Mouse (Mus musculus) forebrain, postnatal 0 days (tissue): ENCODE measurements around the gene Rinl. TPM values are rescaled to one million over a fixed set of nuclear protein-coding genes. Genes with fewer than 3 reads are reported as not detected.

Experiments used
- ATAC-seq: fragments of 200-750 bp; cut with Nextera tagmentation; 2 replicates; pipeline ENCODE4 v1.8.0; 2017; ENCODE audit warnings: mild to moderate bottlenecking, moderate library complexity
- DNase-seq: peaks from one replicate; pipeline ENCODE4 v3.0.0-alpha.2; 2015
- H3K27ac ChIP-seq: fragments of 300-500 bp; sonication (generic); 2 replicates; pipeline ENCODE4 v1.5.1; 2014; ENCODE audit warnings: low read depth, mild to moderate bottlenecking, antibody characterized with exemption, low read length, moderate library complexity, mixed read lengths
- H3K27me3 ChIP-seq: fragments of 300-500 bp; sonication (generic); 2 replicates; pipeline ENCODE4 v1.6.1; 2014; ENCODE audit warnings: mild to moderate bottlenecking, low read length, mixed read lengths; ENCODE audit not compliant: insufficient read depth
- H3K36me3 ChIP-seq: fragments of 300-500 bp; sonication (generic); 2 replicates; pipeline ENCODE4 v1.6.1; 2014; ENCODE audit warnings: mild to moderate bottlenecking, moderate library complexity; ENCODE audit not compliant: insufficient read depth
- H3K4me1 ChIP-seq: fragments of 300-500 bp; sonication (generic); 2 replicates; pipeline ENCODE4 v1.6.1; 2014; ENCODE audit warnings: antibody characterized with exemption; ENCODE audit not compliant: insufficient read depth
- H3K4me2 ChIP-seq: fragments of 300-500 bp; sonication (generic); 2 replicates; pipeline ENCODE4 v1.6.1; 2014; ENCODE audit warnings: low read depth, mild to moderate bottlenecking, moderate library complexity
- H3K4me3 ChIP-seq: fragments of 300-500 bp; sonication (generic); 2 replicates; pipeline ENCODE4 v1.5.1; 2014; ENCODE audit warnings: low read depth, low read length, mixed read lengths
- H3K9ac ChIP-seq: fragments of 300-500 bp; sonication (generic); 2 replicates; pipeline ENCODE4 v1.6.1; 2014; ENCODE audit warnings: mild to moderate bottlenecking
- H3K9me3 ChIP-seq: fragments of 300-500 bp; sonication (generic); 2 replicates; pipeline ENCODE4 v1.6.1; 2016; ENCODE audit warnings: low read length
- CTCF ChIP-seq: sonication (generic); IDR thresholded peaks from 2 replicates; pipeline ENCODE4 v1.5.1; 2016; ENCODE audit warnings: antibody characterized with exemption, control low read depth, low read depth
- WGBS: fragments of 180-500 bp; shearing (Covaris S2); extraction: QIAGEN DNeasy Blood & Tissue Kit; methylation state at CpG from one replicate; pipeline ENCODE4 v1.1.7; 2014; 5-methylcytosine and 5-hydroxymethylcytosine counted together
- polyA plus RNA-seq: library from polyadenylated mRNA; unstranded; fragments of >200 nt; fragmentation: Nextera tagmentation; extraction: Ambion mirVana; gene quantifications from 2 replicates; pipeline ENCODE4 v1.2.1, GENCODE M21; 2015
- total RNA-seq: library from RNA; depleted of rRNA; stranded (reverse); fragments of >200 nt; gene quantifications from 2 replicates; pipeline ENCODE4 v1.2.3, GENCODE M21; 2014

The Rinl gene
- total and polyA plus RNA-seq, 2 experiments from 2014 or later, result 1.6 to 2.1 TPM

- ATAC-seq (no peak), DNase-seq (no peak)
- no peak overlapping the region for H3K9ac ChIP-seq
- no peak overlapping the region for H3K4me3 ChIP-seq
- no peak for TF ChIP-seq CTCF
- H3K27ac ChIP-seq, result no peak overlapping the region
- peaks cover 27% of the 10 kb centered on the region for H3K36me3 ChIP-seq
- H3K27me3 ChIP-seq, result no peaks in the 10 kb centered on the region
- no peak overlapping the region for H3K4me2 ChIP-seq
- 90% methylated on average over 8 of the region's 8 CpGs for WGBS
- H3K9me3 ChIP-seq, result no peaks in the 10 kb centered on the region
- H3K4me1 ChIP-seq, result 0 out of 2 replicates have a peak, but pooled peaks cover under 1% of the 10 kb centered on the region
These were observed 41.1 kb downstream of the Rinl start for GRCm38 (mm10) chr7:28829821-28830220.

- DNase-seq, result no peak
- Histone ChIP-seq H3K4me2 (no peak overlapping the region), H3K27ac (no peak overlapping the region), H3K36me3 (peaks cover 27% of the 10 kb centered on the region), H3K27me3 (no peaks in the 10 kb centered on the region), H3K4me3 (no peak overlapping the region), H3K9me3 (no peaks in the 10 kb centered on the region), H3K4me1 (no peaks in the 10 kb centered on the region), H3K9ac (no peak overlapping the region)
- no peak; the same call in 1 of the 2 replicates for ATAC-seq
- WGBS, result 91% methylated on average over 5 of the region's 5 CpGs
- no peak for TF ChIP-seq CTCF
These were observed 42.2 kb downstream of the Rinl start for GRCm38 (mm10) chr7:28830981-28831380.

- 96% methylated on average over 17 of the region's 17 CpGs for WGBS
- no peak for TF ChIP-seq CTCF
- Histone ChIP-seq H3K27me3 (no peaks in the 10 kb centered on the region), H3K9me3 (no peaks in the 10 kb centered on the region), H3K4me1 (no peaks in the 10 kb centered on the region), H3K27ac (no peak overlapping the region), H3K4me2 (no peak overlapping the region), H3K4me3 (no peak overlapping the region), H3K9ac (no peak overlapping the region), H3K36me3 (peaks cover 27% of the 10 kb centered on the region)
- ATAC-seq (no peak), DNase-seq (no peak)
These were observed 42.8 kb downstream of the Rinl start for GRCm38 (mm10) chr7:28831411-28832125.

- WGBS, result 73% methylated on average over 6 of the region's 6 CpGs
- H3K27me3 ChIP-seq, result no peaks in the 10 kb centered on the region
- TF ChIP-seq CTCF, result no peak
These were observed 43.4 kb downstream of the Rinl start for GRCm38 (mm10) chr7:28832137-28832536.

GRCm38 (mm10) chr7:28833723-28834347 is 45.1 kb downstream of the Rinl start, which contains the start of gene Lgals4:
TSS of gene Lgals4 (plus strand) at chr7:28833854.
- no peak within 1 kb of the TSS for H3K4me2 ChIP-seq
- H3K4me1 ChIP-seq, result no peaks in the 10 kb centered on the region
- H3K27ac ChIP-seq, result no peak within 1 kb of the TSS
- TF ChIP-seq CTCF, result no peak
- H3K4me3 ChIP-seq, result no peak within 1 kb of the TSS
- H3K27me3 ChIP-seq, result no peaks in the 10 kb centered on the region
- no peak for ATAC-seq
- H3K9ac ChIP-seq, result no peak within 1 kb of the TSS
- no peak for DNase-seq
- WGBS, result 86% methylated on average over 6 of the region's 6 CpGs
- H3K9me3 ChIP-seq, result no peaks in the 10 kb centered on the region
- peaks cover 27% of the 10 kb centered on the region for H3K36me3 ChIP-seq

More at GRCm38 (mm10) chr7:28832137-28832536, 43.4 kb downstream of the Rinl start:
- Histone ChIP-seq H3K36me3 (peaks cover 27% of the 10 kb centered on the region), H3K27ac (no peak overlapping the region), H3K4me2 (no peak overlapping the region), H3K9ac (no peak overlapping the region), H3K4me1 (no peaks in the 10 kb centered on the region), H3K4me3 (no peak overlapping the region), H3K9me3 (no peaks in the 10 kb centered on the region)
- DNase-seq, result no peak
- no peak for ATAC-seq

DNA sequence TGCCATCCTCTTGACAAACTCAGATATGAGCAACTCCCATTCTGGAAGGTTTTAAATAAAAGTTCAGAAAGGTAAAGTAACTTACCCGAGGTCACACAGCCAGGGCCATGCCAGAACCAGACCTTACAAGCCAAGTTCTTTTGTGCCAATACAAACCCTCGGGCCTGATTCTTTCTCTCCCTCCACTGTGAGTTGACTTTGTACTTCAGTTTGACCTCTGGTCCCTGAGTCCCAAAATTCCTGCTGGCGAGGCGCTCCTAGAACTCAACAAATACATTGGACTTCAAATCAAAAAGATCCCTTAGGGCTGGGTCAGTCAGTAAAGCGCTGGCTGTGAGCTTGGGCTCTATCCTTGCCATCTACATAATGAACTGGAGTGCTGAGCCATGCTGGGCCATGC is 48.2 kb downstream of the Rinl start:
- Histone ChIP-seq H3K4me2 (no peak overlapping the region), H3K9ac (no peak overlapping the region), H3K9me3 (no peaks in the 10 kb centered on the region), H3K4me3 (no peak overlapping the region), H3K36me3 (peaks cover 3% of the 10 kb centered on the region), H3K4me1 (no peaks in the 10 kb centered on the region), H3K27ac (no peak overlapping the region), H3K27me3 (no peaks in the 10 kb centered on the region)
- DNase-seq (no peak), ATAC-seq (no peak)
- TF ChIP-seq CTCF, result no peak
- 81% methylated on average over 5 of the region's 5 CpGs for WGBS

DNA sequence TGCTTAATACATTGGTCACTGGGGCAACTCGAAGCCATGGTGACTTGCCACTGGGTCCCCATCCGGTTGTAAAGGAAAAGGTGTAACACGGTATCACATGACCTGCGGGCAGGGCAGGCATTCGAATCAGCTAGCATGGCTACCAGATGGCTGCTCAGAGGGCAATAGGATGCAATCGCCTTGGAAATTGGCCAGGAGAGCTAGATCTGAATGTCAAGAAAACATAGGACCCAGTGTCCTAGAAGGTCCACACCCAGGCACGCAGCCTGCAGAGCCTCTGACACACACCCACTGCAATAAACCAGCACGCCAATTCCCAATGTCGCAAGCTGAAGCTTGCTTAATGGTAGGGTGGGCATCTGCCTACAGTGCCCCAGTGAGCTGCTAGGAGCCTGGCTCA is 49.6 kb downstream of the Rinl start:
- WGBS, result 82% methylated on average over 9 of the region's 9 CpGs
- no peaks in the 10 kb centered on the region for H3K4me1 ChIP-seq
- TF ChIP-seq CTCF, result no peak
- H3K27ac ChIP-seq, result no peak overlapping the region
- no peaks in the 10 kb centered on the region for H3K36me3 ChIP-seq
- H3K9ac ChIP-seq, result no peak overlapping the region
- H3K4me3 ChIP-seq, result no peak overlapping the region
- no peaks in the 10 kb centered on the region for H3K27me3 ChIP-seq
- H3K9me3 ChIP-seq, result no peaks in the 10 kb centered on the region
- ATAC-seq (no peak), DNase-seq (no peak)
- no peak overlapping the region for H3K4me2 ChIP-seq
